Mouse (Mus musculus) MEL (cell line): ENCODE results near the gene Rab4b. TPM values are rescaled to one million over a fixed set of nuclear protein-coding genes. Genes with fewer than 3 reads are reported as not detected.

Experiments
- DNase-seq: peaks from one replicate; pipeline ENCODE4 v3.0.0; 2011; ENCODE audit warnings: low read depth, low spot score
- H3K27ac ChIP-seq: 2 replicates; pipeline ENCODE4 v1.5.1; 2012; ENCODE audit warnings: low read depth, mild to moderate bottlenecking, control low read depth, low read length, moderate library complexity; ENCODE audit not compliant: control insufficient read depth
- H3K27me3 ChIP-seq, 2 experiments: fragments of 150-350 bp in 1 of 2; sonication (generic) in 1 of 2; 2 replicates each; pipeline ENCODE4 v1.6.1; 2012; ENCODE audit warnings: low read length in 2 of 2, mild to moderate bottlenecking in 2 of 2, improper control_type of control experiment in 1 of 2, moderate library complexity in 1 of 2; ENCODE audit not compliant: insufficient read depth in 2 of 2, control insufficient read depth in 1 of 2
- H3K36me3 ChIP-seq, 2 experiments: 2 replicates each; pipeline ENCODE4 v1.6.1; 2012 to 2014; ENCODE audit warnings: low read length in 2 of 2, improper control_type of control experiment in 1 of 2, inconsistent platforms in 1 of 2, mild to moderate bottlenecking in 1 of 2; ENCODE audit not compliant: insufficient read depth in 2 of 2, control insufficient read depth in 1 of 2
- H3K4me1 ChIP-seq, 2 experiments: fragments of 150-350 bp in 1 of 2; sonication (generic) in 1 of 2; 2 replicates each; pipeline ENCODE4 v1.6.1; 2012; ENCODE audit warnings: low read length in 2 of 2, improper control_type of control experiment in 1 of 2, mild to moderate bottlenecking in 1 of 2; ENCODE audit not compliant: insufficient read depth in 2 of 2, control insufficient read depth in 1 of 2
- H3K4me3 ChIP-seq, 2 experiments: fragments of 150-350 bp in 1 of 2; sonication (generic) in 1 of 2; 2 replicates each; pipeline ENCODE4 v1.5.1; 2012; ENCODE audit warnings: low read depth in 2 of 2, low read length in 2 of 2, mild to moderate bottlenecking in 2 of 2, moderate library complexity in 2 of 2, control low read depth in 1 of 2, improper control_type of control experiment in 1 of 2; ENCODE audit not compliant: control insufficient read depth in 1 of 2, insufficient read depth in 1 of 2
- H3K79me2 ChIP-seq: 2 replicates; pipeline ENCODE4 v1.6.1; 2012; ENCODE audit warnings: mild to moderate bottlenecking, low read length, moderate library complexity; ENCODE audit not compliant: control insufficient read depth, poor library complexity, insufficient read depth
- H3K9ac ChIP-seq: 2 replicates; pipeline ENCODE4 v1.6.1; 2012; ENCODE audit warnings: low read depth, mild to moderate bottlenecking, control low read depth, low read length, moderate library complexity; ENCODE audit not compliant: control insufficient read depth, poor library complexity, severe bottlenecking
- H3K9me3 ChIP-seq: fragments of 150-350 bp; sonication (generic); replicated peaks from 2 replicates; pipeline ENCODE4 v1.6.1; 2012; ENCODE audit warnings: mild to moderate bottlenecking, low read length, improper control_type of control experiment, moderate library complexity; ENCODE audit not compliant: insufficient read depth
- CHD1 ChIP-seq: IDR thresholded peaks from 2 replicates; pipeline ENCODE4 v1.6.1; 2012; ENCODE audit warnings: low read depth, mild to moderate bottlenecking, inconsistent platforms, low read length, improper control_type of control experiment
- CHD2 ChIP-seq: IDR thresholded peaks from 2 replicates; pipeline ENCODE4 v1.6.1; 2011; ENCODE audit warnings: low read length, improper control_type of control experiment
- GABPA ChIP-seq: IDR thresholded peaks from 2 replicates; pipeline ENCODE4 v1.6.1; 2012; ENCODE audit warnings: low read depth, mild to moderate bottlenecking, inconsistent platforms, low read length, improper control_type of control experiment, moderate library complexity
- GATA1 ChIP-seq: IDR thresholded peaks from 2 replicates; pipeline ENCODE4 v1.6.1; 2011; ENCODE audit warnings: low read depth, low read length, improper control_type of control experiment
- HCFC1 ChIP-seq: IDR thresholded peaks from 2 replicates; pipeline ENCODE4 v1.6.1; 2012; ENCODE audit warnings: low read depth, mild to moderate bottlenecking, inconsistent platforms, low read length, improper control_type of control experiment, moderate library complexity
- JUND ChIP-seq: IDR thresholded peaks from 2 replicates; pipeline ENCODE4 v1.6.1; 2011; ENCODE audit warnings: low read depth, mild to moderate bottlenecking, improper control_type of control experiment, low read length
- KAT2A ChIP-seq: conservative IDR thresholded peaks from 2 replicates; pipeline ENCODE4 v1.6.1; 2012; ENCODE audit warnings: low read depth, low read length, improper control_type of control experiment, inconsistent platforms
- MAZ ChIP-seq: IDR thresholded peaks from 2 replicates; pipeline ENCODE4 v1.6.1; 2012; ENCODE audit warnings: low read depth, mild to moderate bottlenecking, inconsistent platforms, low read length, improper control_type of control experiment
- MXI1 ChIP-seq: IDR thresholded peaks from 2 replicates; pipeline ENCODE4 v1.6.1; 2011; ENCODE audit warnings: mild to moderate bottlenecking, low read depth, low read length, improper control_type of control experiment
- MYC ChIP-seq: IDR thresholded peaks from 2 replicates; pipeline ENCODE4 v1.6.1; 2011; ENCODE audit warnings: low read depth, mild to moderate bottlenecking, low read length, improper control_type of control experiment, moderate library complexity
- NRF1 ChIP-seq: IDR thresholded peaks from 2 replicates; pipeline ENCODE4 v1.6.1; 2014; ENCODE audit warnings: low read depth, mild to moderate bottlenecking, inconsistent platforms, low read length, improper control_type of control experiment, moderate library complexity; ENCODE audit not compliant: poor library complexity, insufficient read depth, severe bottlenecking
- POLR2A ChIP-seq, 2 experiments: IDR thresholded peaks; 2 replicates each; pipeline ENCODE4 v1.6.1; 2011 to 2012; ENCODE audit warnings: low read length in 2 of 2, mild to moderate bottlenecking in 2 of 2, control low read depth in 1 of 2, improper control_type of control experiment in 1 of 2, low read depth in 1 of 2, moderate library complexity in 1 of 2; ENCODE audit not compliant: control insufficient read depth in 1 of 2, insufficient read depth in 1 of 2, poor library complexity in 1 of 2
- POLR2AphosphoS5 ChIP-seq: IDR thresholded peaks from 2 replicates; pipeline ENCODE4 v1.6.1; 2012; ENCODE audit warnings: low read depth, borderline replicate concordance, mild to moderate bottlenecking, inconsistent platforms, low read length, moderate library complexity, mixed read lengths
- SIN3A ChIP-seq: IDR thresholded peaks from 2 replicates; pipeline ENCODE4 v1.6.1; 2012; ENCODE audit warnings: low read length, improper control_type of control experiment, inconsistent platforms
- TAL1 ChIP-seq: IDR thresholded peaks from 2 replicates; pipeline ENCODE4 v1.6.1; 2012; ENCODE audit warnings: mild to moderate bottlenecking, inconsistent platforms, low read length, moderate library complexity, mixed read lengths
- TBP ChIP-seq: IDR thresholded peaks from 2 replicates; pipeline ENCODE4 v1.8.0; 2011; ENCODE audit warnings: low read depth, low read length, improper control_type of control experiment
- TCF12 ChIP-seq: IDR thresholded peaks from 2 replicates; pipeline ENCODE4 v1.6.1; 2014; ENCODE audit warnings: low read depth, mild to moderate bottlenecking, inconsistent platforms, low read length, improper control_type of control experiment, moderate library complexity
- UBTF ChIP-seq: IDR thresholded peaks from 2 replicates; pipeline ENCODE4 v1.6.1; 2012; ENCODE audit warnings: low read depth, mild to moderate bottlenecking, inconsistent platforms, low read length, improper control_type of control experiment, moderate library complexity, borderline replicate concordance; ENCODE audit not compliant: insufficient read depth
- USF1 ChIP-seq: IDR thresholded peaks from 2 replicates; pipeline ENCODE4 v1.6.1; 2014; ENCODE audit warnings: low read depth, mild to moderate bottlenecking, inconsistent platforms, low read length, improper control_type of control experiment, moderate library complexity
- USF2 ChIP-seq, 2 experiments: IDR thresholded peaks; 2 replicates each; pipeline ENCODE4 v1.6.1; 2011 to 2012; ENCODE audit warnings: improper control_type of control experiment in 2 of 2, low read length in 2 of 2, borderline replicate concordance in 1 of 2, inconsistent platforms in 1 of 2, low read depth in 1 of 2, mild to moderate bottlenecking in 1 of 2; ENCODE audit not compliant: insufficient read depth in 1 of 2
- ZNF384 ChIP-seq: IDR thresholded peaks from 2 replicates; pipeline ENCODE4 v1.6.1; 2012; ENCODE audit warnings: low read depth, mild to moderate bottlenecking, inconsistent platforms, low read length, improper control_type of control experiment
- polyA plus RNA-seq, 2 experiments: library from polyadenylated mRNA; stranded (reverse) in 1 of 2; unstranded in 1 of 2; fragments of >175 nt in 1 of 2; fragments of >200 nt in 1 of 2; gene quantifications; 2 replicates each; pipeline versions ENCODE4 v1.2.1 to v1.2.4; 2012; ENCODE audit warnings: low replicate concordance in 2 of 2, low read depth in 1 of 2; ENCODE audit not compliant: insufficient read length in 2 of 2, insufficient read depth in 1 of 2, missing spikeins in 1 of 2
- total RNA-seq: library from RNA; depleted of rRNA; stranded (reverse); fragments of 300-350 nt; gene quantifications from 2 replicates; pipeline ENCODE4 v1.2.3, GENCODE M21; 2012

The Rab4b gene
- total and polyA plus RNA-seq, 3 experiments, result 6.7 to 32.6 TPM; not detected in 1

- no peak for TF ChIP-seq NRF1
- no peak for TF ChIP-seq CHD1
- TF ChIP-seq CHD2, result no peak
- TF ChIP-seq JUND, result no peak
- peak; percentile 8 to 31; a peak in 1 of 4 replicates for TF ChIP-seq POLR2A (IDR thresholded peaks at IDR 0.05; ENCODE audit: control insufficient read depth in 1 of 2, insufficient read depth in 1 of 2, low read depth in 1 of 2, low read length in 2 of 2, poor library complexity in 1 of 2)
Observed at GRCm38 (mm10) chr7:27166229-27166613, 12.5 kb downstream of the Rab4b start (continued).

DNA sequence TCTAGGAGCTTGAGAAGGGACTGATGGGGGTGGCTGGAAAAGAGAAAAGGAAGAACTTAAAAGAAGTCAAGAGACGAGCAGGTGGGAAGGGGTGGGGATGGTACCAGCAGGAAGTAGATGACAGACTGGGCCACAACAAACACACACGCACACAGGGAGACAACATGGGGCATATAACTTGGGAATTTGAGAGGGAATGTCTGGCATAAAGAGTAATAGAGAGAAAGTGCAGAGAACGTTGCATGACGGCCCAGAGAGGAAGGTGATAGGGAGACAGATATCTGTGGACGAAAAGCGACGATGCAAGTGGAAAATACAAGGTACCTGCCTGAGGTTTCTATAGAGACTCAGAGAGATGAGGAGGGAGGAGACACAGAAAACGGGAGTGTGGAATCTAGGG lies 13.0 kb downstream of the Rab4b start:
- Histone ChIP-seq H3K79me2 (peaks cover 11% of the 10 kb centered on the region), H3K9ac (peak overlapping the region; percentile 90), H3K4me1 (peaks cover 7 to 10% of the 10 kb centered on the region in 2 experiments; a peak in 3 of 4 replicates), H3K27me3 (no peaks in the 10 kb centered on the region), H3K4me3 (peak overlapping the region; percentile 90 to 94), H3K36me3 (peaks cover 0 to 3% of the 10 kb centered on the region in 2 experiments; a peak in 1 of 4 replicates), H3K27ac (peak overlapping the region; percentile 66), H3K9me3 (no peaks in the 10 kb centered on the region)
- no peak for DNase-seq
- no peak for TF ChIP-seq TBP
- TF ChIP-seq GATA1, result no peak
- no peak for TF ChIP-seq ZNF384
- TF ChIP-seq POLR2AphosphoS5, result no peak
- TF ChIP-seq TAL1, result no peak
- no peak for TF ChIP-seq GABPA
- TF ChIP-seq CHD2, result no peak
- TF ChIP-seq TCF12, result no peak
- no peak for TF ChIP-seq NRF1
- TF ChIP-seq MXI1, result no peak
- TF ChIP-seq UBTF, result no peak
- no peak for TF ChIP-seq MAZ
- no peak for TF ChIP-seq USF2 (IDR thresholded peaks at IDR 0.05; ENCODE audit: borderline replicate concordance in 1 of 2, insufficient read depth in 1 of 2, low read depth in 1 of 2, low read length in 2 of 2)
- TF ChIP-seq MYC, result no peak
- no peak for TF ChIP-seq USF1
- TF ChIP-seq KAT2A, result no peak
- TF ChIP-seq HCFC1, result no peak
- TF ChIP-seq SIN3A, result no peak
- TF ChIP-seq POLR2A (IDR thresholded peaks at IDR 0.05; ENCODE audit: control insufficient read depth in 1 of 2, insufficient read depth in 1 of 2, low read depth in 1 of 2, low read length in 2 of 2, poor library complexity in 1 of 2), result no peak
